Mouse (Mus musculus) embryonic facial prominence, embryonic 11.5 days (tissue): ENCODE results near the gene Bricd5. TPM values are rescaled to one million over a fixed set of nuclear protein-coding genes. Genes with fewer than 3 reads are reported as not detected.

Experiments
- ATAC-seq: fragments of 200-750 bp; cut with Nextera tagmentation; replicated peaks from 2 replicates; pipeline ENCODE4 v1.8.0; 2017; ENCODE audit warnings: low read depth; ENCODE audit not compliant: insufficient number of reproducible peaks, low FRiP score, low TSS enrichment
- DNase-seq: peaks from one replicate; pipeline ENCODE4 v3.0.0-alpha.2; 2015; ENCODE audit warnings: low spot score
- H3K27ac ChIP-seq: fragments of 300-500 bp; sonication (generic); replicated peaks from 2 replicates; pipeline ENCODE4 v1.5.1; 2014; ENCODE audit warnings: mild to moderate bottlenecking, low read depth, low read length, control low read depth
- H3K27me3 ChIP-seq: fragments of 300-500 bp; sonication (generic); 2 replicates; pipeline ENCODE4 v1.6.1; 2014; ENCODE audit warnings: mild to moderate bottlenecking, low read length, moderate library complexity, mixed read lengths; ENCODE audit not compliant: control insufficient read depth, insufficient read depth
- H3K36me3 ChIP-seq: fragments of 300-500 bp; sonication (generic); replicated peaks from 2 replicates; pipeline ENCODE4 v1.6.1; 2014; ENCODE audit warnings: low read depth, mild to moderate bottlenecking, low read length, moderate library complexity, mixed read lengths; ENCODE audit not compliant: control insufficient read depth, insufficient read depth
- H3K4me1 ChIP-seq: fragments of 300-500 bp; sonication (generic); 2 replicates; pipeline ENCODE4 v1.6.1; 2014; ENCODE audit warnings: low read length, mixed read lengths; ENCODE audit not compliant: control insufficient read depth, insufficient read depth
- H3K4me2 ChIP-seq: fragments of 300-500 bp; sonication (generic); 2 replicates; pipeline ENCODE4 v1.6.1; 2014; ENCODE audit warnings: low read depth, mild to moderate bottlenecking, control low read depth, low read length, moderate library complexity
- H3K4me3 ChIP-seq: fragments of 300-500 bp; sonication (generic); 2 replicates; pipeline ENCODE4 v1.5.1; 2014; ENCODE audit warnings: low read depth, low read length, control low read depth
- H3K9ac ChIP-seq: fragments of 300-500 bp; sonication (generic); replicated peaks from 2 replicates; pipeline ENCODE4 v1.6.1; 2014; ENCODE audit warnings: mild to moderate bottlenecking, control low read depth, low read length
- H3K9me3 ChIP-seq: fragments of 300-500 bp; sonication (generic); replicated peaks from 2 replicates; pipeline ENCODE4 v1.6.1; 2016; ENCODE audit warnings: mild to moderate bottlenecking, low read length, inconsistent platforms, mixed read lengths; ENCODE audit not compliant: control insufficient read depth
- WGBS: fragments of 180-500 bp; shearing (Covaris S2); extraction: QIAGEN DNeasy Blood & Tissue Kit; methylation state at CpG from one replicate; pipeline ENCODE4 v1.1.7; 2014; 5-methylcytosine and 5-hydroxymethylcytosine counted together
- polyA plus RNA-seq: library from polyadenylated mRNA; unstranded; fragments of >200 nt; fragmentation: Nextera tagmentation; extraction: Ambion mirVana; gene quantifications from 2 replicates; pipeline ENCODE4 v1.2.1, GENCODE M21; 2014

Bricd5 gene
- polyA plus RNA-seq, 1 experiment from 2014 or later: not detected

GRCm38 (mm10) chr17:24494627-24495335 is 21.1 kb downstream of the Bricd5 start:
- DNase-seq (peak; percentile 78), ATAC-seq (no peak)
- no peak overlapping the region for H3K27ac ChIP-seq
- H3K36me3 ChIP-seq: no peaks in the 10 kb centered on the region
- H3K4me2 ChIP-seq: no peak overlapping the region
- no peaks in the 10 kb centered on the region for H3K9me3 ChIP-seq
- H3K4me1 ChIP-seq: no peaks in the 10 kb centered on the region
- no peak overlapping the region for H3K9ac ChIP-seq
- 32% methylated on average over 2 of the region's 2 CpGs for WGBS
- H3K4me3 ChIP-seq: no peak overlapping the region
- no peaks in the 10 kb centered on the region for H3K27me3 ChIP-seq

- WGBS: 84% methylated on average over 3 of the region's 3 CpGs
These were observed 21.8 kb downstream of the Bricd5 start for GRCm38 (mm10) chr17:24495443-24495842.

GRCm38 (mm10) chr17:24496026-24496425 is 22.3 kb downstream of the Bricd5 start:
- Histone ChIP-seq H3K36me3 (no peaks in the 10 kb centered on the region), H3K4me2 (no peak overlapping the region), H3K27ac (no peak overlapping the region), H3K9ac (no peak overlapping the region), H3K4me1 (no peaks in the 10 kb centered on the region), H3K9me3 (no peaks in the 10 kb centered on the region), H3K27me3 (no peaks in the 10 kb centered on the region), H3K4me3 (no peak overlapping the region)
- DNase-seq (no peak), ATAC-seq (no peak)
- WGBS: 82% methylated on average over 1 of the region's 1 CpGs

More at GRCm38 (mm10) chr17:24495443-24495842, 21.8 kb downstream of the Bricd5 start:
- DNase-seq: no peak
- H3K36me3 ChIP-seq: no peaks in the 10 kb centered on the region
- H3K4me2 ChIP-seq: no peak overlapping the region
- no peak overlapping the region for H3K9ac ChIP-seq
- H3K4me1 ChIP-seq: no peaks in the 10 kb centered on the region
- H3K27me3 ChIP-seq: no peaks in the 10 kb centered on the region
- no peak overlapping the region for H3K4me3 ChIP-seq
- H3K27ac ChIP-seq: no peak overlapping the region
- no peak for ATAC-seq
- no peaks in the 10 kb centered on the region for H3K9me3 ChIP-seq

- H3K9ac ChIP-seq: no peak overlapping the region
- H3K27ac ChIP-seq: no peak overlapping the region
- DNase-seq (no peak), ATAC-seq (no peak)
- 0 out of 2 replicates have a peak, but pooled peaks cover 2% of the 10 kb centered on the region for H3K4me1 ChIP-seq
- no peak overlapping the region for H3K4me2 ChIP-seq
- peaks cover 3% of the 10 kb centered on the region; the same call in 1 of the 2 replicates for H3K36me3 ChIP-seq
- 40% methylated on average over 11 of the region's 11 CpGs for WGBS
- no peak overlapping the region for H3K4me3 ChIP-seq
- H3K9me3 ChIP-seq: no peaks in the 10 kb centered on the region
- H3K27me3 ChIP-seq: no peaks in the 10 kb centered on the region
These were observed 28.5 kb downstream of the Bricd5 start for GRCm38 (mm10) chr17:24502208-24502607.

GRCm38 (mm10) chr17:24504085-24504484 is 30.4 kb downstream of the Bricd5 start:
- Histone ChIP-seq H3K36me3 (peaks cover 10% of the 10 kb centered on the region), H3K4me1 (0 out of 2 replicates have a peak, but pooled peaks cover 2% of the 10 kb centered on the region), H3K27ac (no peak overlapping the region), H3K4me2 (no peak overlapping the region), H3K9me3 (no peaks in the 10 kb centered on the region), H3K4me3 (no peak overlapping the region), H3K9ac (no peak overlapping the region), H3K27me3 (no peaks in the 10 kb centered on the region)
- ATAC-seq (no peak), DNase-seq (no peak)
- WGBS: 91% methylated on average over 10 of the region's 10 CpGs

- Histone ChIP-seq H3K27me3 (no peaks in the 10 kb centered on the region), H3K36me3 (peaks cover 14% of the 10 kb centered on the region), H3K4me1 (0 out of 2 replicates have a peak, but pooled peaks cover 2% of the 10 kb centered on the region), H3K27ac (no peak overlapping the region), H3K9me3 (no peaks in the 10 kb centered on the region), H3K9ac (no peak overlapping the region), H3K4me3 (no peak overlapping the region), H3K4me2 (no peak overlapping the region)
- DNase-seq (no peak), ATAC-seq (no peak)
- WGBS: 90% methylated on average over 30 of the region's 30 CpGs
These were observed 31.7 kb downstream of the Bricd5 start for GRCm38 (mm10) chr17:24505286-24505955.

- Histone ChIP-seq H3K9ac (no peak overlapping the region), H3K4me2 (peak overlapping the region; percentile 29), H3K4me1 (0 out of 2 replicates have a peak, but pooled peaks cover 2% of the 10 kb centered on the region), H3K27me3 (no peaks in the 10 kb centered on the region), H3K36me3 (peaks cover 14% of the 10 kb centered on the region), H3K4me3 (no peak overlapping the region; the same call in 1 of the 2 replicates), H3K27ac (no peak overlapping the region), H3K9me3 (no peaks in the 10 kb centered on the region)
- DNase-seq (no peak), ATAC-seq (no peak)
- WGBS: 27% methylated on average over 36 of the region's 36 CpGs
These were observed 32.8 kb downstream of the Bricd5 start for GRCm38 (mm10) chr17:24506332-24507070.
